Mouse (Mus musculus): Measurements from ENCODE around the gene Olfr1373. TPM values are rescaled to one million over a fixed set of nuclear protein-coding genes. Genes with fewer than 3 reads are reported as not detected.

The Olfr1373 gene
- polyA plus RNA-seq, 1 experiment, result not detected

GRCm38 (mm10) chr11:52130451-52131068, 14.8 kb downstream of the Olfr1373 start:
- TF ChIP-seq POLR2A (IDR thresholded peaks at IDR 0.05; ENCODE audit: low read depth, low read length) (no peak), CTCF (IDR thresholded peaks at IDR 0.05; ENCODE audit: extremely low read depth, insufficient read length, insufficient replicate concordance, low read depth, low read length) (no peak)
- Histone ChIP-seq H3K27ac (ENCODE audit: insufficient read depth, low read depth, low read length) (no peak overlapping the region), H3K4me1 (ENCODE audit: control insufficient read depth, insufficient read depth, insufficient read length, low read length) (no peaks in the 10 kb centered on the region), H3K27me3 (ENCODE audit: control insufficient read depth, insufficient read depth, low read length) (no peaks in the 10 kb centered on the region), H3K36me3 (ENCODE audit: control insufficient read depth, insufficient read depth, low read length) (no peaks in the 10 kb centered on the region), H3K4me3 (ENCODE audit: low read depth, low read length) (no peak overlapping the region)
- 75% methylated on average over 7 of the region's 7 CpGs for WGBS

GRCm38 (mm10) chr11:52129621-52130450, 15.5 kb downstream of the Olfr1373 start:
- H3K36me3 ChIP-seq (ENCODE audit: control insufficient read depth, insufficient read depth, low read length), result 0 out of 2 replicates have a peak, but pooled peaks cover 2% of the 10 kb centered on the region
- peaks cover 2% of the 10 kb centered on the region; the same call in 1 of the 2 replicates for H3K4me1 ChIP-seq (ENCODE audit: control insufficient read depth, insufficient read depth, insufficient read length, low read length)
- no peak overlapping the region for H3K4me3 ChIP-seq (ENCODE audit: low read depth, low read length)
- no peaks in the 10 kb centered on the region for H3K27me3 ChIP-seq (ENCODE audit: control insufficient read depth, insufficient read depth, low read length)
- WGBS, result 68% methylated on average over 10 of the region's 10 CpGs
- TF ChIP-seq POLR2A (IDR thresholded peaks at IDR 0.05; ENCODE audit: low read depth, low read length), result no peak
- TF ChIP-seq CTCF (IDR thresholded peaks at IDR 0.05; ENCODE audit: extremely low read depth, insufficient read length, insufficient replicate concordance, low read depth, low read length), result no peak
- H3K27ac ChIP-seq (ENCODE audit: insufficient read depth, low read depth, low read length), result no peak overlapping the region

- Histone ChIP-seq H3K4me1 (ENCODE audit: control insufficient read depth, insufficient read depth, insufficient read length, low read length) (peaks cover 2% of the 10 kb centered on the region; the same call in 1 of the 2 replicates), H3K36me3 (ENCODE audit: control insufficient read depth, insufficient read depth, low read length) (peaks cover 5% of the 10 kb centered on the region; the same call in 1 of the 2 replicates), H3K27ac (ENCODE audit: insufficient read depth, low read depth, low read length) (no peak overlapping the region), H3K27me3 (ENCODE audit: control insufficient read depth, insufficient read depth, low read length) (no peaks in the 10 kb centered on the region), H3K4me3 (ENCODE audit: low read depth, low read length) (no peak overlapping the region)
- TF ChIP-seq POLR2A (IDR thresholded peaks at IDR 0.05; ENCODE audit: low read depth, low read length), result no peak
- no peak for TF ChIP-seq CTCF (IDR thresholded peaks at IDR 0.05; ENCODE audit: extremely low read depth, insufficient read length, insufficient replicate concordance, low read depth, low read length)
- 31% methylated on average over 3 of the region's 3 CpGs for WGBS
Measured at GRCm38 (mm10) chr11:52129171-52129570, 16.2 kb downstream of the Olfr1373 start.

GRCm38 (mm10) chr11:52128316-52129061, 16.8 kb downstream of the Olfr1373 start:
- Histone ChIP-seq H3K4me3 (ENCODE audit: low read depth, low read length) (no peak overlapping the region), H3K27me3 (ENCODE audit: control insufficient read depth, insufficient read depth, low read length) (no peaks in the 10 kb centered on the region), H3K27ac (ENCODE audit: insufficient read depth, low read depth, low read length) (no peak overlapping the region), H3K4me1 (ENCODE audit: control insufficient read depth, insufficient read depth, insufficient read length, low read length) (peaks cover 5% of the 10 kb centered on the region; the same call in 1 of the 2 replicates), H3K36me3 (ENCODE audit: control insufficient read depth, insufficient read depth, low read length) (peaks cover 9% of the 10 kb centered on the region)
- TF ChIP-seq CTCF (IDR thresholded peaks at IDR 0.05; ENCODE audit: extremely low read depth, insufficient read length, insufficient replicate concordance, low read depth, low read length), result no peak
- TF ChIP-seq POLR2A (IDR thresholded peaks at IDR 0.05; ENCODE audit: low read depth, low read length), result no peak
- WGBS, result 67% methylated on average over 5 of the region's 5 CpGs

GRCm38 (mm10) chr11:52127760-52128159, 17.6 kb downstream of the Olfr1373 start:
- H3K4me3 ChIP-seq (ENCODE audit: low read depth, low read length), result no peak overlapping the region
- H3K27me3 ChIP-seq (ENCODE audit: control insufficient read depth, insufficient read depth, low read length), result no peaks in the 10 kb centered on the region
- peaks cover 5% of the 10 kb centered on the region; the same call in 1 of the 2 replicates for H3K4me1 ChIP-seq (ENCODE audit: control insufficient read depth, insufficient read depth, insufficient read length, low read length)
- 61% methylated on average over 5 of the region's 5 CpGs for whole genome bisulfite sequencing
- no peak overlapping the region for H3K27ac ChIP-seq (ENCODE audit: insufficient read depth, low read depth, low read length)
- H3K36me3 ChIP-seq (ENCODE audit: control insufficient read depth, insufficient read depth, low read length), result peaks cover 12% of the 10 kb centered on the region
- TF ChIP-seq CTCF (IDR thresholded peaks at IDR 0.05; ENCODE audit: extremely low read depth, insufficient read length, insufficient replicate concordance, low read depth, low read length), result no peak
- no peak for TF ChIP-seq POLR2A (IDR thresholded peaks at IDR 0.05; ENCODE audit: low read depth, low read length)

GRCm38 (mm10) chr11:52127169-52127568, 18.2 kb downstream of the Olfr1373 start:
- Histone ChIP-seq H3K36me3 (ENCODE audit: control insufficient read depth, insufficient read depth, low read length) (peaks cover 17% of the 10 kb centered on the region), H3K4me1 (ENCODE audit: control insufficient read depth, insufficient read depth, insufficient read length, low read length) (peaks cover 5% of the 10 kb centered on the region; the same call in 1 of the 2 replicates), H3K27ac (ENCODE audit: insufficient read depth, low read depth, low read length) (no peak overlapping the region), H3K27me3 (ENCODE audit: control insufficient read depth, insufficient read depth, low read length) (no peaks in the 10 kb centered on the region), H3K4me3 (ENCODE audit: low read depth, low read length) (no peak overlapping the region)
- TF ChIP-seq POLR2A (IDR thresholded peaks at IDR 0.05; ENCODE audit: low read depth, low read length) (no peak), CTCF (IDR thresholded peaks at IDR 0.05; ENCODE audit: extremely low read depth, insufficient read length, insufficient replicate concordance, low read depth, low read length) (no peak)
- WGBS, result 83% methylated on average over 3 of the region's 3 CpGs

Data from small intestine, adult 2 months (tissue).